Mouse (Mus musculus): ENCODE results near the gene Tm7sf2. TPM values are rescaled to one million over a fixed set of nuclear protein-coding genes. Genes with fewer than 3 reads are reported as not detected.
A peak's percentile ranks its signal among the peaks of the same experiment; 100 is the strongest.

Tm7sf2 gene
- polyA plus RNA-seq (2015; fragmentation: Nextera tagmentation; extraction: Ambion mirVana): 50.4 and 51.6 TPM in 2 replicates

DNA sequence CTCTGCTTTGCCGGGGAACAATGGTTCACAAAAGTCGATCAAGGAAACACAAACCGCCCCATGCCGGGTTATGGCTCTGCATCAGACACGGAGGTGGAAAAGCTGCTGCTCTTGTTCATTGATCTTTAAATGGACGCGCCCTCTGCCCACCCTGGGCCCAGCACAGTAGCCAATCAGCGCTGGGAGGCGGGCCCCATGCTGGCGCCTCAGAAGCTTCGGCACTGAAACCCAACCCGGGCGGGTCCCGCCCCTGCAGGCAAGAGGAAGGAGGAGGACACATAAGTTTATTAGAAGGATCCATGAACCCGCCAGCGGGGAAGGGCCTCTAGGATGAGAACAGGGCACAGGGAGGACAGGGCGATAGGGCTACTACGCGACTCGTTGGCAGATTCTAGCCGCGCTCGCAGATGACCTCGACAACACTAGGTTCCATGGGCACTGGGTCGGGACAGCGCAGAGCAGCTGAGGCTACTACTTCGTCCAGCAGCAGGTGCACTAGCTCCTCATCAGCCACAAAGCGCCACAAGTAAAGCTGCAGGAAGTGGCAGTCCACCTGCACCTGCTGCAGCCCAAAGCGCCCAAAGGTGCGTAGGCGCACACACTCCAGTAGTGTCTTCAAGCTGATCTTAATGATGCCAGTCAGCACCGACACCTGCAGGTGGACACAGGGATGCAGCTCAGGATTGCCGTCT is at the start of gene Tm7sf2:
Gene Tm7sf2, minus strand, starts transcription at position 650 of the 692 bp plus-strand sequence.
- peak; percentile 90 for ATAC-seq (ENCODE audit: low FRiP score)
- H3K27ac ChIP-seq: peak within 1 kb of the TSS; percentile 93
- peak within 1 kb of the TSS; percentile 87 for H3K9ac ChIP-seq
- H3K36me3 ChIP-seq: peaks cover 37% of the 10 kb centered on the region
- WGBS: 10% methylated on average over 33 of the region's 33 CpGs
- peak within 1 kb of the TSS; percentile 60 for H3K4me3 ChIP-seq
- peaks cover 44% of the 10 kb centered on the region for H3K4me1 ChIP-seq (replicated peaks)
- H3K27me3 ChIP-seq: no peaks in the 10 kb centered on the region
- peak within 1 kb of the TSS; percentile 92 for H3K4me2 ChIP-seq
- H3K9me3 ChIP-seq: no peaks in the 10 kb centered on the region

DNA sequence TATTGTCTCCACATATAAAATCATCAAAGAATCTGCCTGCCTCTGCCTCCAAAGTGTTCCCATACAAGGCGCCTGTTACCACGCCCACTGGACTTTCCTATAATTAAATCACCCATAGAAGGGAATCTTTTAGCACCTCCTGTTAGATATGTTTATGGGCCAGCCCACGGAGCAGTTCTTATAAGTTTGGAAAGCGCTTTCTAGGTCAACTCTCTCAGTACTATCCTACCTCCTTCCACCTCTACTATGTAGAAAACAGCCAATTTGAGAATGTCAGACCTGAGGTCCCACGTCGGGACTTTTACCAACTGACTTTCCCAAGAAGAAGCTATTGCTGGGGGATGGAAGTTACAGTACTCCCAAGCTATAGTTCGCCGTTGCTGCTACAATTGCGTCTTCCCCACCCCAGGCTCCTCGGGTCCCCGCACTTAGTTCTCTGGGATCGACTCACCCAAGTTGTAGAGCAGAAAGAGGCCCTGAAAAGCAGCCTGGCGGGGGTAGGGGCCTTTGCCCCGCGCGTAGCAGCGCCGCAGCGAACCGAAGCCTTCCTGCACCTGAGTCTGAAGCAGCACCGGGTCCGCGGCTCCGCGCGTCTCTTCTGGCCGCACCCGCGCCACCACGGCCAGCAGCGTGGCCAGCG is 49.3 kb upstream of the Tm7sf2 start:
- H3K9ac ChIP-seq: peak overlapping the region; percentile 89
- no peaks in the 10 kb centered on the region for H3K27me3 ChIP-seq
- peak overlapping the region; percentile 89 for H3K4me3 ChIP-seq
- peaks cover 30% of the 10 kb centered on the region for H3K4me1 ChIP-seq (replicated peaks)
- 6% methylated on average over 32 of the region's 32 CpGs for WGBS
- no peaks in the 10 kb centered on the region for H3K9me3 ChIP-seq
- H3K27ac ChIP-seq: peak overlapping the region; percentile 95
- H3K4me2 ChIP-seq: peak overlapping the region; percentile 93
- ATAC-seq (ENCODE audit: low FRiP score): no peak
- peaks cover 57% of the 10 kb centered on the region for H3K36me3 ChIP-seq

GRCm38 (mm10) chr19:6116113-6116850 is 48.1 kb upstream of the Tm7sf2 start:
- Histone ChIP-seq H3K4me2 (peak overlapping the region; percentile 93), H3K27ac (no peak overlapping the region), H3K4me3 (peak overlapping the region; percentile 89; the same call in 1 of the 2 replicates), H3K36me3 (peaks cover 54% of the 10 kb centered on the region), H3K4me1 (replicated peaks) (peaks cover 30% of the 10 kb centered on the region), H3K27me3 (no peaks in the 10 kb centered on the region), H3K9ac (peak overlapping the region; percentile 89), H3K9me3 (no peaks in the 10 kb centered on the region)
- no peak for ATAC-seq (ENCODE audit: low FRiP score)
- 89% methylated on average over 15 of the region's 15 CpGs for WGBS

DNA sequence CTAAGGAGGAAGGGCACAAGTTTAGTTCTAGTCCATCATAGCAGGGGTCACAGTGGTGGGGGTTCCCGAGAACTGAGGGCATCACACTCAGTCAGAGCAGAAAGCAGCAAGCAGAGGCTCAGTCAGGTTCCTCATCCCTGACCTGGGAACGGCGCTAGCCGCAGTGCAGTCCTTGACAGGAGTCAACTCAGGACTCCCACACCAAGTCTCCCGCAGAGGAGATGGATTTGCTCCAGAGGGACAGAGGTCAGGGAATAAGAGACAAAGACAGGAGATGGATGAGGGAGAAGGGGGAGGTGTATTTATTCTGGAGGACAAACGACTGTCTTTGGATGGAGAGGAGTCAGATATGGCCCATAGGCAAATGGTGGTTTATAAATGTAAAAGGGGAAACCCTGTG is 44.9 kb upstream of the Tm7sf2 start:
- H3K27me3 ChIP-seq: no peaks in the 10 kb centered on the region
- ATAC-seq (ENCODE audit: low FRiP score): no peak
- H3K36me3 ChIP-seq: peaks cover 38% of the 10 kb centered on the region
- H3K9me3 ChIP-seq: no peaks in the 10 kb centered on the region
- no peak overlapping the region for H3K4me3 ChIP-seq
- peaks cover 17% of the 10 kb centered on the region for H3K4me1 ChIP-seq (replicated peaks)
- 0 out of 2 replicates have a peak overlapping the region, but pooled peaks have one; percentile 24 for H3K9ac ChIP-seq
- H3K27ac ChIP-seq: no peak overlapping the region
- no peak overlapping the region for H3K4me2 ChIP-seq
- 56% methylated on average over 6 of the region's 6 CpGs for WGBS

GRCm38 (mm10) chr19:6105586-6105985 is 37.4 kb upstream of the Tm7sf2 start, which contains the start of gene Naaladl1:
Gene Naaladl1 (plus strand): TSS chr19:6105782.
- H3K9ac ChIP-seq: 0 out of 2 replicates have a peak within 1 kb of the TSS, but pooled peaks have one; percentile 29
- WGBS: 82% methylated on average over 7 of the region's 7 CpGs

DNA sequence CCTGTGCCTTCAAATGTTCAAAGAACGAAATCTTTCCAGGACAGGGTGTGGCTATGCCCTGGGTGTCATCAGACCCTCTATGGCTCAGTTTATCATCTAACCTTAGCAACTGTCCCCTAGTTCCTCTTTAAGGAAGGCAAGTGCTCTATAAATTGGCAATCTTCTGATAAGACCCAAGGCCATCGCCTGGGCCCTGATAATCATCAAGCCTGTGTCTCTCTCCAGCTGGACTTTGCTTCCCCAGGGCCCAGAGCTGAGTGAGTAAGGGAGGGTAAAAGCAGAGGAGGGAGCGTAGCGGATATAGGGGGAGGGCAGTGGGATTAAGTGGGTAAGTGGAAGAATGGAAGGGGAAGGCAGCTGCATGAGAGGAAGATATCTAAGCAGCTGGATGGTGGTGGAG is 36.3 kb upstream of the Tm7sf2 start:
- Histone ChIP-seq H3K4me1 (replicated peaks) (no peaks in the 10 kb centered on the region), H3K27me3 (no peaks in the 10 kb centered on the region), H3K36me3 (no peaks in the 10 kb centered on the region), H3K27ac (no peak overlapping the region), H3K9me3 (no peaks in the 10 kb centered on the region), H3K4me2 (no peak overlapping the region), H3K4me3 (no peak overlapping the region), H3K9ac (0 out of 2 replicates have a peak overlapping the region, but pooled peaks have one; percentile 1)
- no peak for ATAC-seq (ENCODE audit: low FRiP score)
- 92% methylated on average over 4 of the region's 4 CpGs for WGBS

More at GRCm38 (mm10) chr19:6105586-6105985, 37.4 kb upstream of the Tm7sf2 start, which contains the start of gene Naaladl1:
- Histone ChIP-seq H3K4me1 (replicated peaks) (no peaks in the 10 kb centered on the region), H3K27me3 (no peaks in the 10 kb centered on the region), H3K36me3 (no peaks in the 10 kb centered on the region), H3K27ac (no peak within 1 kb of the TSS), H3K4me2 (no peak within 1 kb of the TSS), H3K4me3 (no peak within 1 kb of the TSS), H3K9me3 (no peaks in the 10 kb centered on the region)
- ATAC-seq (ENCODE audit: low FRiP score): no peak

GRCm38 (mm10) chr19:6102169-6102853 is 34.1 kb upstream of the Tm7sf2 start:
- no peak for ATAC-seq (ENCODE audit: low FRiP score)
- Histone ChIP-seq H3K27me3 (no peaks in the 10 kb centered on the region), H3K4me2 (no peak overlapping the region), H3K4me3 (no peak overlapping the region), H3K9me3 (no peaks in the 10 kb centered on the region), H3K36me3 (no peaks in the 10 kb centered on the region), H3K4me1 (replicated peaks) (no peaks in the 10 kb centered on the region), H3K27ac (no peak overlapping the region), H3K9ac (no peak overlapping the region; the same call in 1 of the 2 replicates)
- 80% methylated on average over 6 of the region's 6 CpGs for WGBS

DNA sequence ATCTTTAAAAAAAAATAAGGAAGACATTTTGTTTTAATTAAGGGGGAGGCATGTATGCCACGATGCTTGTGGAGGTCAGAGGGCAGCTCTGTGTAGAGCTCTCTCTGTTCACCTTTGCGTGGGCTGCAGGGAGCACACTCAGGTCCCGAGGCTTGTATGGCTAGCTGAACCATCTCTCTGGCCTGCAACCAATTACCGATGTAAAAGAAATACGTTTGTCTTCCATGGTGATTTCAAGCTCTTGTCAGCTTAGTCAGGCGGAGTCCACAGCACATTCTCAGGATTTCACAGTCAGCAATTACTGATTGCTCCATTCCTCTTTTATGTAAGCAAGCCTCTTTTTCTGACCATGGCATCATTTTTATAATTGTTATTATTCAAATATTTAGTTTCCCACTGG is 33.0 kb upstream of the Tm7sf2 start:
- Histone ChIP-seq H3K4me1 (replicated peaks) (no peaks in the 10 kb centered on the region), H3K4me2 (no peak overlapping the region), H3K36me3 (no peaks in the 10 kb centered on the region), H3K4me3 (no peak overlapping the region), H3K9me3 (no peaks in the 10 kb centered on the region), H3K27me3 (no peaks in the 10 kb centered on the region), H3K27ac (no peak overlapping the region), H3K9ac (no peak overlapping the region)
- WGBS: 62% methylated on average over 6 of the region's 6 CpGs
- ATAC-seq (ENCODE audit: low FRiP score): no peak

DNA sequence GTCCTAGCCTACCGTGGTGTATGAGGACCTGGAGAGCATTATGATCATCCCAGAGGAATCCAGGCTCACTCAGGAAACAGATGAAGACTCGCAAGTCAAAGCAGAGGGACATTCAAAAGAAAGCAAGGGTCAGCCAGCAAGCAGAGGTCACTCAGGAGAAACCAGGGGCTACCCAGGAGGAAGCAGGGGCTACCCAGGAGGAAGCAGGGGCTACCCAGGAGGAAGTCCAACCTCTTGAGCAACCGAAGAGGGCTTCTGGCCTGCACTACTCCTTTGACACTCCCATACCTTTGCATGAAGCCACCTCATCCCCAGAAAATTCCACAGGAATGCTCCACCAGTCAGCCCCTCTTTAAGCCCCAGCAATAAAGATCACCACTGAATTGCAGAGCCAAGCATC is 29.7 kb upstream of the Tm7sf2 start:
- 95% methylated on average over 3 of the region's 3 CpGs for WGBS
- H3K27ac ChIP-seq: no peak overlapping the region
- no peaks in the 10 kb centered on the region for H3K9me3 ChIP-seq
- H3K9ac ChIP-seq: no peak overlapping the region
- ATAC-seq (ENCODE audit: low FRiP score): no peak
- H3K4me3 ChIP-seq: no peak overlapping the region
- no peaks in the 10 kb centered on the region for H3K27me3 ChIP-seq
- H3K4me2 ChIP-seq: no peak overlapping the region
- H3K36me3 ChIP-seq: no peaks in the 10 kb centered on the region
- no peaks in the 10 kb centered on the region for H3K4me1 ChIP-seq (replicated peaks)

GRCm38 (mm10) chr19:6094119-6094518 is 25.9 kb upstream of the Tm7sf2 start, which contains the start of gene AC131692.1:
Gene AC131692.1 (plus strand): TSS chr19:6094419.
- H3K27ac ChIP-seq: no peak within 1 kb of the TSS
- WGBS: 91% methylated on average over 7 of the region's 7 CpGs
- no peak within 1 kb of the TSS for H3K4me3 ChIP-seq
- peak within 1 kb of the TSS; percentile 24; the same call in 1 of the 2 replicates for H3K9ac ChIP-seq
- no peaks in the 10 kb centered on the region for H3K27me3 ChIP-seq
- H3K9me3 ChIP-seq: no peaks in the 10 kb centered on the region
- peaks cover 3% of the 10 kb centered on the region for H3K36me3 ChIP-seq
- no peak for ATAC-seq (ENCODE audit: low FRiP score)
- no peaks in the 10 kb centered on the region for H3K4me1 ChIP-seq (replicated peaks)
- H3K4me2 ChIP-seq: no peak within 1 kb of the TSS

- no peaks in the 10 kb centered on the region for H3K27me3 ChIP-seq
- no peak overlapping the region for H3K4me3 ChIP-seq
- no peak overlapping the region for H3K27ac ChIP-seq
- ATAC-seq (ENCODE audit: low FRiP score): no peak
- WGBS: 94% methylated on average over 13 of the region's 13 CpGs
- H3K36me3 ChIP-seq: peaks cover 3% of the 10 kb centered on the region
- no peak overlapping the region for H3K4me2 ChIP-seq
- peaks cover 15% of the 10 kb centered on the region for H3K4me1 ChIP-seq (replicated peaks)
- no peaks in the 10 kb centered on the region for H3K9me3 ChIP-seq
- no peak overlapping the region for H3K9ac ChIP-seq
Measured at GRCm38 (mm10) chr19:6088841-6089240, 20.7 kb upstream of the Tm7sf2 start.
